Mouse (Mus musculus) hindbrain, embryonic 14.5 days (tissue): ENCODE measurements around the gene Upk1a. TPM values are rescaled to one million over a fixed set of nuclear protein-coding genes. Genes with fewer than 3 reads are reported as not detected.

Experiments used
- ATAC-seq: fragments of 200-750 bp; cut with Nextera tagmentation; 2 replicates; pipeline ENCODE4 v1.8.0; 2017; ENCODE audit warnings: moderate number of reproducible peaks, mild to moderate bottlenecking, moderate TSS enrichment, moderate library complexity; ENCODE audit not compliant: low FRiP score
- DNase-seq: peaks from one replicate; pipeline ENCODE4 v3.0.0-alpha.2; 2015; ENCODE audit warnings: low spot score
- H3K27ac ChIP-seq: fragments of 300-500 bp; sonication (generic); 2 replicates; pipeline ENCODE4 v1.5.1; 2014; ENCODE audit warnings: mild to moderate bottlenecking, moderate library complexity
- H3K27me3 ChIP-seq: fragments of 300-500 bp; sonication (generic); 2 replicates; pipeline ENCODE4 v1.6.1; 2014; ENCODE audit warnings: mild to moderate bottlenecking, low read length, mixed read lengths; ENCODE audit not compliant: control insufficient read depth, insufficient read depth
- H3K36me3 ChIP-seq: fragments of 300-500 bp; sonication (generic); replicated peaks from 2 replicates; pipeline ENCODE4 v1.6.1; 2014; ENCODE audit not compliant: control insufficient read depth, insufficient read depth
- H3K4me1 ChIP-seq: fragments of 300-500 bp; sonication (generic); replicated peaks from 2 replicates; pipeline ENCODE4 v1.6.1; 2014; ENCODE audit warnings: antibody characterized with exemption, low read length, mixed read lengths; ENCODE audit not compliant: control insufficient read depth, insufficient read depth
- H3K4me2 ChIP-seq: fragments of 300-500 bp; sonication (generic); replicated peaks from 2 replicates; pipeline ENCODE4 v1.6.1; 2014; ENCODE audit warnings: mild to moderate bottlenecking, moderate library complexity
- H3K4me3 ChIP-seq: fragments of 300-500 bp; sonication (generic); replicated peaks from 2 replicates; pipeline ENCODE4 v1.5.1; 2014; ENCODE audit warnings: mild to moderate bottlenecking, low read length
- H3K9ac ChIP-seq: fragments of 300-500 bp; sonication (generic); 2 replicates; pipeline ENCODE4 v1.6.1; 2014
- H3K9me3 ChIP-seq: fragments of 300-500 bp; sonication (generic); 2 replicates; pipeline ENCODE4 v1.6.1; 2016; ENCODE audit warnings: low read length; ENCODE audit not compliant: control insufficient read depth
- WGBS: fragments of 180-500 bp; shearing (Covaris S2); extraction: QIAGEN DNeasy Blood & Tissue Kit; methylation state at CpG from one replicate; pipeline ENCODE4 v1.1.7; 2014; 5-methylcytosine and 5-hydroxymethylcytosine counted together
- polyA plus RNA-seq: library from polyadenylated mRNA; unstranded; fragments of >200 nt; fragmentation: Nextera tagmentation; extraction: Ambion mirVana; gene quantifications from 2 replicates; pipeline ENCODE4 v1.2.1, GENCODE M21; 2014

Gene Upk1a
- polyA plus RNA-seq, 1 experiment from 2014 or later, result 0.76 TPM

DNA sequence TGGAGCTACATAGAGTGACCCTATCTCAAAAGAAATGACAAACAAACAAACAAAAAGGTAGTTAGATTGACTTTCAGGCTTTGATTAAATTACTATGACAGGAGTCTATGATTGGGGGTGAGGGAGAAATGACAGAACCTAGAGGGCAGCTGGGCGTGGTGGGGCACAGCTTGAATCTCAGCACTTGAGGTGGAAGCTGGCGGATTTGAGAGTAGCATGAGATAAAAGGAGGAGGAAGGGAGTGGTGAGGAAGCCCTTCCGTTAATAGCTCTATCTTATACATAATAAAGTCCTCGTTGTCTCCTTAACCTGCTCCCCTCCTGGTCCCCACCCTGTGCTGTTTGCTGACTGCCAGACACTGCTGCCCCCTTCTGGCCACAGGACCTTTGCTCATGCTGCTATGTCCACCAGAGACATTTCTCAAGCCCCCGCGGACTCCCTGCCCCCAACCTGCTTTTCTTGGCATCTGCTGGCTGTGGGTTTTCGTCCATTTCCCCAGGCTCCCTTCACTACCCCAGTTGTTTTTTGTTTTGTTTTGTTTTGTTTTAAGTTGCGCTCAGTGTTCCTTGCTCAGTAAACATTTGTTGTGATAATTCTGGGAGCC, 4.8 kb downstream of the Upk1a start:
- WGBS, result 36% methylated on average over 8 of the region's 8 CpGs
- Histone ChIP-seq H3K4me2 (no peak overlapping the region), H3K4me3 (no peak overlapping the region), H3K9me3 (no peaks in the 10 kb centered on the region), H3K36me3 (no peaks in the 10 kb centered on the region), H3K4me1 (no peaks in the 10 kb centered on the region), H3K9ac (no peak overlapping the region), H3K27ac (no peak overlapping the region), H3K27me3 (no peaks in the 10 kb centered on the region)
- no peak for DNase-seq
- no peak for ATAC-seq

DNA sequence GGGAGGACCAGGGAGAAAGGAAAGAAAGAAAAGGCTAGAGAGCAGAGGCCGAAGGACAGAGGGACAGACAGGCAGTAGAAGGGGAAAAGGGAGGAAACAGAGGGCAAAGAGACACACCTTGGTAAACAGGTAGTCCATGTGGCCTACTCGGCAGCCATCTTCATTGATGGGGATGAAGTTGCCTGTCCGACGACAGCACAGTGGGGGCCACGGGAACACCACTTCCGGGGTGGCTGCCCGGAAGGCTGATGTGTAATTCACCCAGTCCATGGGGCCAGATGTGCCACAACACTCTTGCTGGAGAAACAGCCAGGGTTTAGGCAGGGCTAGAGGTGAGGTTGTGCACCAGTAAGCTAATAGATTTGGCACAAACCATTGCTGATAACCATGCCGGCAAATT, 7.7 kb downstream of the Upk1a start:
- no peak for ATAC-seq
- Histone ChIP-seq H3K27me3 (no peaks in the 10 kb centered on the region), H3K4me3 (no peak overlapping the region), H3K4me1 (peaks cover 4% of the 10 kb centered on the region; the same call in 1 of the 2 replicates), H3K4me2 (no peak overlapping the region), H3K9ac (no peak overlapping the region), H3K36me3 (no peaks in the 10 kb centered on the region), H3K27ac (no peak overlapping the region), H3K9me3 (no peaks in the 10 kb centered on the region)
- 91% methylated on average over 8 of the region's 8 CpGs for WGBS
- DNase-seq, result no peak

DNA sequence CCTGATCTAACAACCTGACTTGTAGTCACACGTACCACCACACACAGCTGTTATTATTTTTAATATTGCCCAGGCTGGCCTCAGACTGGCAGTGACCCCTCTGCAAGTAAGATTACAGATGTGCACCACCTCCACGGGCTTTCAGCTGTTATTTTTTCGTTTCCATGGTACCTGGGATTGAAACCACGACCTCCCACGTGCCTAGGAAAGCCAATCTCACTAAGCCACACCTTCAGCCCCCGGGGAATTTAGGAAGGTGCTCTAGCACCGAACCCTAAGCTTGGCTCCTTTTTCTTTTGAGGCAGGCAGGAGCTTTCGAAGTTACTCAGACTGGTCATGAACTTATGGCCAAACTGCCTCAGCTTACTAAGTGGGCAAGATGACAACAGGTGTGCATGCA, 8.2 kb downstream of the Upk1a start:
- ATAC-seq (no peak), DNase-seq (no peak)
- no peaks in the 10 kb centered on the region for H3K27me3 ChIP-seq
- 69% methylated on average over 8 of the region's 8 CpGs for WGBS
- no peak overlapping the region for H3K4me3 ChIP-seq
- H3K4me2 ChIP-seq, result no peak overlapping the region
- H3K27ac ChIP-seq, result no peak overlapping the region
- no peaks in the 10 kb centered on the region for H3K36me3 ChIP-seq
- H3K4me1 ChIP-seq, result peaks cover 8% of the 10 kb centered on the region; the same call in 1 of the 2 replicates
- no peak overlapping the region for H3K9ac ChIP-seq
- H3K9me3 ChIP-seq, result no peaks in the 10 kb centered on the region

DNA sequence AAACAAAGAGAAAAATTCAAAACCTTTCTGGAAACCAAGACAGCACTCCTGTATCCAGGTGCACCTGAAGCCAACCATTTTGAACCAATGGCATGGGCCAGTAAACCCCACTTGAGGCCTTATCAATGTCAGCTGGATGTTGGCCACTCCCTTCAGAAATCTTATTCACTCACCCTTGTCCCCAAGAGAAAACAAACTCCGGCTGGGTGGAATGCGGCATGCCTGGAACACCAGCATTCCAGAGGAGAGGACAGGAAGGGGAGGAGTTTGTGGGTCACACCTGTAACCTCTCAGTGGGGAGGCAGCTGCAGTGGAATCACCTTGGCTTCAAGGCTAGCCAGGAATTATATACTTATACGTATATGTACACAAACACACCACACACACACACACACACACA, 10.1 kb downstream of the Upk1a start:
- Histone ChIP-seq H3K4me3 (no peak overlapping the region), H3K27me3 (no peaks in the 10 kb centered on the region), H3K9ac (no peak overlapping the region), H3K9me3 (no peaks in the 10 kb centered on the region), H3K36me3 (no peaks in the 10 kb centered on the region), H3K4me1 (peaks cover 8% of the 10 kb centered on the region; the same call in 1 of the 2 replicates), H3K4me2 (no peak overlapping the region), H3K27ac (no peak overlapping the region)
- ATAC-seq, result no peak
- DNase-seq, result no peak
- WGBS, result 58% methylated on average over 3 of the region's 3 CpGs

DNA sequence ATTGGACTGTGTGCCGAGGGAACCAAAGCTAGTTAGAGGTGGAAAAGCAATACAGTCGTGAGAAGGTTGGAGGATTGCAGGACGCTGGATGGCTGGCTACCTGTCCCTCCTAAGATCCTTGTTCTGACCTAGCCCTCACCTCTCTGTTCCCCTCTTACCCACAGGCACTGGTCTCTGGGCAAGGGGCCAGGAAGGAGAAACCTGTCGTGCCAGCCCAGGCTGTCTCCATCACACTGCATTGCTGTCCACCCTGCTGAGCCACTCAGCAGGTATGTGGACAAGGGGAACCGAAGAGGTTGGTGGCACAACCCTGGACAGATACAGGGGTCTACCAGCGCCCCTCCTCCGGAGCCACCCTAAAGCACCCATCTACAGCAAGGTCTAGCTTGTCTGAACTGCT, 12.0 kb downstream of the Upk1a start:
- peaks cover 8% of the 10 kb centered on the region; the same call in 1 of the 2 replicates for H3K4me1 ChIP-seq
- no peaks in the 10 kb centered on the region for H3K27me3 ChIP-seq
- WGBS, result 75% methylated on average over 7 of the region's 7 CpGs
- no peak overlapping the region for H3K27ac ChIP-seq
- H3K9ac ChIP-seq, result no peak overlapping the region
- H3K9me3 ChIP-seq, result no peaks in the 10 kb centered on the region
- no peaks in the 10 kb centered on the region for H3K36me3 ChIP-seq
- DNase-seq (no peak), ATAC-seq (no peak)
- H3K4me2 ChIP-seq, result peak overlapping the region; percentile 48; the same call in 1 of the 2 replicates
- no peak overlapping the region for H3K4me3 ChIP-seq

DNA sequence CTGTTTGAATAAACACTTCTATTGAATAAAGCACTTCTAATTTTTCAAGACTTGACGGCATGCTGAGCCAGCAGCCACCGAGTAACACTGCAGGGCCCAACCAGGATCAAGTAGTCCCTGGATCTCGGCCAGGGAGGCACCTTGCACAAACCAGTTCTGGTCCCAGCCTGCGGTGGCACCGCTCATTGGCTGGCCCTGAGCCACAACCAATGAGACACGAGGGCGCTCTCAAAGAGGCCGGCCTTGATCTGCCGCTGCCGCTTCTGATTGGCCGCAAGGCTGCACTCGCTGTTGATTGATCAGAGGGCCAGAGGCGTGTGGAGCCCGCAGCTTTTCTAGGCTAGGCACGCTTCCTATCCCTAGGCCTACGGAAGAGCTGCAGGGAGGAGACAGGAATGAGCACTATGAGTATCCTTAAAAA, 12.7 kb downstream of the Upk1a start:
- Histone ChIP-seq H3K4me3 (no peak overlapping the region), H3K4me1 (peaks cover 8% of the 10 kb centered on the region; the same call in 1 of the 2 replicates), H3K9ac (no peak overlapping the region), H3K27ac (peak overlapping the region; percentile 39; the same call in 1 of the 2 replicates), H3K9me3 (no peaks in the 10 kb centered on the region), H3K36me3 (no peaks in the 10 kb centered on the region), H3K4me2 (peak overlapping the region; percentile 48), H3K27me3 (no peaks in the 10 kb centered on the region)
- WGBS, result 2% methylated on average over 16 of the region's 16 CpGs
- DNase-seq, result peak; percentile 92
- peak; percentile 98 for ATAC-seq

DNA sequence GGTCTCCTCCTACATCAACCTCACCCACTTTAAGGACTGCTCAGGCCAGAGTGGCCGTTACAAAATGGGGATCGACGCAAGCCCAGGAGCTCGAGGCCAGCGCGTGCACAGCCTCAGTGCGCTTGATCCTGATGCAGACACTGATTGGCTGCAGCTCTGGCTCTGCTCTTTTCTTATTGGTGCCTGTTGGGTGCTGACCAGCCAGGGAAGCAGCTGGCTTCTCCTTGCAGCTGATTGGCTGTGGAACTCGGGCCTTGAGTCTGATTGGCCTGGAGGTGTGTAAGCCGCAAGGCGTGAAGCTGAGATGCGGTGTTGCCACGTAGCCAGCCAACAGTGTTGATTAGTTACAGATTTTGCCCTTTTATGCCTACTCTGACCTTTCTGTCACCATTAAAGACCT, 13.9 kb downstream of the Upk1a start, which contains the start of gene Zbtb32:
Zbtb32 (minus strand) TSS at position 124 of the 400 bp plus-strand sequence.
- no peaks in the 10 kb centered on the region for H3K9me3 ChIP-seq
- ATAC-seq, result no peak

DNA sequence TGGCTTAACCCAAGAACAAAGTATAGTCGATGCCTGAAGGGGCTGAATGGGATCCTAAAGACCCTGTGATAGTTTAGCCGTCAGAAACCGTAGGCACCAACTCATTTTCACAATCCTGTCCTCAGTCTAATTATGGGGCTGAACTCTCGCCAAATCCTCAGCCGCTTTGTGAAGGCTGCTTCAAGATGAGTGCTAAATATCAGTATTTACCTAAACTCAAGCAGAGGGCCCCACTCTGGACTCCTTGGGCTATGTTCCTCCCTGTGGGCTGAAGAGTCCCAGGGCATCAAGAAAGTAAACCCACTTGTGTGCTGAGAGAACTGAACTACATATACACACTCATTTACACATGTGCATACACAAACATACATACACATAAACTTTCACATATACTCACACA, 15.8 kb downstream of the Upk1a start:
- Histone ChIP-seq H3K27me3 (no peaks in the 10 kb centered on the region), H3K4me3 (no peak overlapping the region), H3K9ac (no peak overlapping the region), H3K9me3 (no peaks in the 10 kb centered on the region), H3K27ac (no peak overlapping the region), H3K4me2 (no peak overlapping the region), H3K36me3 (no peaks in the 10 kb centered on the region), H3K4me1 (peaks cover 8% of the 10 kb centered on the region; the same call in 1 of the 2 replicates)
- 81% methylated on average over 5 of the region's 5 CpGs for WGBS
- ATAC-seq (no peak), DNase-seq (no peak)

More for the DNA sequence above, 13.9 kb downstream of the Upk1a start, which contains the start of gene Zbtb32:
- no peak within 1 kb of the TSS for H3K4me3 ChIP-seq
- no peaks in the 10 kb centered on the region for H3K27me3 ChIP-seq
- DNase-seq, result no peak
- H3K4me1 ChIP-seq, result peaks cover 8% of the 10 kb centered on the region; the same call in 1 of the 2 replicates
- H3K36me3 ChIP-seq, result no peaks in the 10 kb centered on the region
- no peak within 1 kb of the TSS for H3K9ac ChIP-seq
- peak within 1 kb of the TSS; percentile 39; the same call in 1 of the 2 replicates for H3K27ac ChIP-seq
- peak within 1 kb of the TSS; percentile 48 for H3K4me2 ChIP-seq
- WGBS, result 95% methylated on average over 12 of the region's 12 CpGs

DNA sequence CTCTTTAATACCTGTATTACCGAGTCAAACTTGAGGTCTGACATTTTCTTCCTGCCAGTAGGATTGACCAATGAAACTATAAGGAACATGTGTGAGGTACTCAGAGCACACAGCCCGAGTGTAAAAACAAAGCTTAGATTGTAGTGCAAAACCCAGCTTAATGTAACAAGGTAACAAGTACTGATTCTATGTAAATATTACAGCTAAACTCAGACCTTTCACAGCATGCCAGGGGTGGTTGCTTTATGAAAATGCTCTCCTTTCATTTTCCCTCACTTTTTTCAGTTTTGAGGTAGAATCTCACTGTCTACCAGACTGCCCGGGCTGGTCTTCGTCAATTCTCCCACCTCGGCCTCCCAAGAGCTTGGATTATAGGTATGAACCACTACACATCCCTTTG, 16.6 kb downstream of the Upk1a start:
- H3K4me3 ChIP-seq, result no peak overlapping the region
- DNase-seq, result no peak
- no peak for ATAC-seq
- no peaks in the 10 kb centered on the region for H3K9me3 ChIP-seq
- no peak overlapping the region for H3K9ac ChIP-seq
- 85% methylated on average over 5 of the region's 5 CpGs for WGBS
- peaks cover 8% of the 10 kb centered on the region; the same call in 1 of the 2 replicates for H3K4me1 ChIP-seq
- H3K27ac ChIP-seq, result no peak overlapping the region
- no peaks in the 10 kb centered on the region for H3K27me3 ChIP-seq
- no peak overlapping the region for H3K4me2 ChIP-seq
- H3K36me3 ChIP-seq, result no peaks in the 10 kb centered on the region
